Mouse (Mus musculus) stomach, embryonic 15.5 days (tissue): ENCODE data around the gene Zfp276. TPM values are rescaled to one million over a fixed set of nuclear protein-coding genes. Genes with fewer than 3 reads are reported as not detected.
"Not testable (repeated sequence)": the region's sequence is repeated elsewhere in the genome, so short reads cannot be mapped to it uniquely, and the experiment has no call there.

ENCODE experiments used
- ATAC-seq: fragments of 200-750 bp; cut with Nextera tagmentation; 2 replicates; pipeline ENCODE4 v1.8.0; 2017; ENCODE audit warnings: low read depth, moderate number of reproducible peaks, moderate TSS enrichment; ENCODE audit not compliant: insufficient read depth, low FRiP score
- H3K27ac ChIP-seq: fragments of 300-500 bp; sonication (generic); 2 replicates; pipeline ENCODE4 v1.5.1; 2015; ENCODE audit warnings: mild to moderate bottlenecking, inconsistent platforms
- H3K27me3 ChIP-seq: fragments of 300-500 bp; sonication (generic); replicated peaks from 2 replicates; pipeline ENCODE4 v1.6.1; 2015; ENCODE audit warnings: inconsistent platforms
- H3K36me3 ChIP-seq: fragments of 300-500 bp; sonication (generic); 2 replicates; pipeline ENCODE4 v1.6.1; 2015; ENCODE audit warnings: inconsistent platforms
- H3K4me1 ChIP-seq: fragments of 300-500 bp; sonication (generic); 2 replicates; pipeline ENCODE4 v1.6.1; 2015; ENCODE audit warnings: inconsistent platforms
- H3K4me2 ChIP-seq: fragments of 300-500 bp; sonication (generic); 2 replicates; pipeline ENCODE4 v1.6.1; 2015; ENCODE audit warnings: mild to moderate bottlenecking, inconsistent platforms
- H3K4me3 ChIP-seq: fragments of 300-500 bp; sonication (generic); replicated peaks from 2 replicates; pipeline ENCODE4 v1.5.1; 2015; ENCODE audit warnings: inconsistent platforms
- H3K9ac ChIP-seq: fragments of 300-500 bp; sonication (generic); 2 replicates; pipeline ENCODE4 v1.6.1; 2015; ENCODE audit warnings: inconsistent platforms
- H3K9me3 ChIP-seq: fragments of 300-500 bp; sonication (generic); 2 replicates; pipeline ENCODE4 v1.6.1; 2016; ENCODE audit warnings: inconsistent platforms
- WGBS: fragments of 180-500 bp; shearing (Covaris S2); methylation state at CpG from one replicate; pipeline ENCODE4 v1.1.7; 2015; 5-methylcytosine and 5-hydroxymethylcytosine counted together
- polyA plus RNA-seq: library from polyadenylated mRNA; unstranded; fragments of >200 nt; fragmentation: Nextera tagmentation; extraction: Ambion mirVana; gene quantifications from 2 replicates; pipeline ENCODE4 v1.2.1, GENCODE M21; 2015

Gene Zfp276
- polyA plus RNA-seq, 1 experiment from 2014 or later = 21.0 TPM

- Histone ChIP-seq H3K4me1 (peaks cover 8% of the 10 kb centered on the region), H3K9me3 (no peaks in the 10 kb centered on the region), H3K27me3 (no peaks in the 10 kb centered on the region), H3K27ac (no peak overlapping the region), H3K36me3 (peaks cover 38% of the 10 kb centered on the region; the same call in 1 of the 2 replicates), H3K4me3 (no peak overlapping the region), H3K9ac (no peak overlapping the region), H3K4me2 (no peak overlapping the region)
- 90% methylated on average over 8 of the region's 8 CpGs for WGBS
- ATAC-seq = no peak
Measured at GRCm38 (mm10) chr8:123248596-123248995, 5.4 kb upstream of the Zfp276 start.

DNA sequence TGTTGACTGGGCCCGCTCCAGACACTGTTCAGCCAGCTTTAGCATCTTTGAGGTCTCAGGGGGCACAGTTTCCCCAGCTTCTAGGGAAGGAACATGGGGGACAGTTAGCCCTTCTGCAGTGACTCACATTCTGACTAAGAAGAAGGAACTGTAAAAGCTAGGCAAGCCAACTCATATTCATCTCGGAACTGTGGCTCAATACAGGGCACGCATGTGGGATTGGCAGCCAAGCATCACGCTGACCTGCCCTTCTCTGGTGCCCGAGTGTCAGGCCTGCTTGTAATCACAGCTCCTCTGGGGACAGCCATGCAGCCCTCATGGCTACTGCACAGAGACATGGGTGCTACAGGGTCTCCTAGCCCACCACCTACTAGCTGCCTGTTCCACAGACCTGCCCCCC, 3.1 kb upstream of the Zfp276 start:
- no peak overlapping the region for H3K4me3 ChIP-seq
- no peak for ATAC-seq
- H3K27ac ChIP-seq = no peak overlapping the region
- no peaks in the 10 kb centered on the region for H3K9me3 ChIP-seq
- 95% methylated on average over 5 of the region's 5 CpGs for WGBS
- H3K27me3 ChIP-seq = no peaks in the 10 kb centered on the region
- no peak overlapping the region for H3K4me2 ChIP-seq
- peaks cover 19% of the 10 kb centered on the region for H3K4me1 ChIP-seq
- no peak overlapping the region for H3K9ac ChIP-seq
- peaks cover 36% of the 10 kb centered on the region; the same call in 1 of the 2 replicates for H3K36me3 ChIP-seq

- Histone ChIP-seq H3K36me3 (peaks cover 34% of the 10 kb centered on the region; the same call in 1 of the 2 replicates), H3K9ac (0 out of 2 replicates have a peak overlapping the region, but pooled peaks have one; percentile 89)
Measured at GRCm38 (mm10) chr8:123252925-123253324, 1.1 kb upstream of the Zfp276 start.

DNA sequence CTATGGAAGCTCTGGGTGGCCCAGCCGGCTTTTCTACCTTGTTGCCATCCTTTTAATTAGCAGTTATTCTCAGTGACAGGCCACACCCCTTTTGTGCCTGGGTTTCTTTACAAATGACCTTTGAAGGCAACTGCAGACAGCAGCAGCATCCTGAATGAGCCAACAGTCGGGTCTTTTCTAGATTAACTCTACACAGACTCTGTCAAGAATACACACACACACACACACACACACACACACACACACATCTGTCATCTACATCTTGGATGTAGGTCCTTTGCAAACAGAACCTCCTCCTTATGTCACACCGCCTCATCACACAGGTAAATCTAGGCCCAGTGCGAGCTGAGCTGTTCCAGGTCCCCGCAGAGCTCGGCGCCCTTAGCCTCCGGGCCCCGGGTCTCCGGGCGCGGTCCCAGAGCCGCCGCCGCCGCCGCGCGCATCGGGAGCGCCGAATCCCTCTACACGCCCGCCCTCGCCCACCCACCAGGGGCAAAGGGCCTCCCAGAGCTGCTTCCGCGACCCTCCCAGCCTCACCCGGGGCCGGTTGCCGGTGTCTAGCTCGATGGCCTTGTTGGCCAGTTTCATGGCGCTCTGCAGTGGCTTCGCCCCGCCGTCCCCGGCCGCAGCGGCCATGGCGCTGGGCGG, 420 bp upstream of the Zfp276 start:
- peak overlapping the region; percentile 82 for H3K27ac ChIP-seq
- H3K27me3 ChIP-seq = no peaks in the 10 kb centered on the region
- WGBS = under 1% methylated on average over 40 of the region's 40 CpGs
- H3K4me3 ChIP-seq = peak overlapping the region; percentile 90
- H3K9ac ChIP-seq = peak overlapping the region; percentile 89; the same call in 1 of the 2 replicates
- H3K9me3 ChIP-seq = no peaks in the 10 kb centered on the region
- H3K36me3 ChIP-seq = peaks cover 36% of the 10 kb centered on the region
- no peak; the same call in none of the 2 replicates for ATAC-seq
- H3K4me2 ChIP-seq = peak overlapping the region; percentile 85
- peaks cover 23% of the 10 kb centered on the region for H3K4me1 ChIP-seq

More at GRCm38 (mm10) chr8:123252925-123253324, 1.1 kb upstream of the Zfp276 start:
- no peak for ATAC-seq
- H3K27ac ChIP-seq = peak overlapping the region; percentile 21; the same call in 1 of the 2 replicates
- peak overlapping the region; percentile 90 for H3K4me3 ChIP-seq
- H3K27me3 ChIP-seq = no peaks in the 10 kb centered on the region
- H3K4me1 ChIP-seq = peaks cover 23% of the 10 kb centered on the region
- H3K9me3 ChIP-seq = no peaks in the 10 kb centered on the region
- peak overlapping the region; percentile 85 for H3K4me2 ChIP-seq
- 40% methylated on average over 4 of the region's 4 CpGs for WGBS

DNA sequence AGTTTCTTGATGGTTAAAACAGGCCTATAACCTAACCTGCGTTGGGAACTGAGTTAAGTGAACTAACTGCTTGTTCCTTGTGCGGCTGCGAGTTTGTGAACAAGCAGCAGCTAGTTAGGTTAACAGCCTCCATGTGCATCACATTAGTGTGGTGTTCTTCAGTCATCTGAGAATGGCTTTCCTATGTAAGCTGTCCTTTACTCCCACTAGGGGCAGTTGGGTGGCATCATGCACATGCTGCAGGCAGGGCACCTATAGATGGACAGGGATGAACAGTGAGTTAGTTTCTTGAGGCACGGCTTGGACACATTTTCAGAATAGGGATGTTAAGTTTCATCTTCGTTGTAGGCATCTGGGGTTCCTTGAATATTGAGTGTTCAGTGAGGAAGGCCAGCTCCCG, 1.2 kb downstream of the Zfp276 start:
- Histone ChIP-seq H3K36me3 (peaks cover 36% of the 10 kb centered on the region), H3K4me3 (peak overlapping the region; percentile 90), H3K4me2 (peak overlapping the region; percentile 85), H3K9me3 (no peaks in the 10 kb centered on the region), H3K4me1 (peaks cover 23% of the 10 kb centered on the region), H3K27ac (no peak overlapping the region), H3K27me3 (no peaks in the 10 kb centered on the region), H3K9ac (peak overlapping the region; percentile 89; the same call in 1 of the 2 replicates)
- WGBS = 66% methylated on average over 6 of the region's 6 CpGs
- no peak for ATAC-seq

GRCm38 (mm10) chr8:123257114-123257513, 3.1 kb downstream of the Zfp276 start:
- Histone ChIP-seq H3K9ac (no peak overlapping the region), H3K36me3 (peaks cover 36% of the 10 kb centered on the region), H3K4me3 (no peak overlapping the region), H3K27ac (no peak overlapping the region), H3K9me3 (no peaks in the 10 kb centered on the region), H3K4me1 (peaks cover 23% of the 10 kb centered on the region), H3K27me3 (no peaks in the 10 kb centered on the region), H3K4me2 (no peak overlapping the region)
- no peak for ATAC-seq
- WGBS = 80% methylated on average over 3 of the region's 3 CpGs

DNA sequence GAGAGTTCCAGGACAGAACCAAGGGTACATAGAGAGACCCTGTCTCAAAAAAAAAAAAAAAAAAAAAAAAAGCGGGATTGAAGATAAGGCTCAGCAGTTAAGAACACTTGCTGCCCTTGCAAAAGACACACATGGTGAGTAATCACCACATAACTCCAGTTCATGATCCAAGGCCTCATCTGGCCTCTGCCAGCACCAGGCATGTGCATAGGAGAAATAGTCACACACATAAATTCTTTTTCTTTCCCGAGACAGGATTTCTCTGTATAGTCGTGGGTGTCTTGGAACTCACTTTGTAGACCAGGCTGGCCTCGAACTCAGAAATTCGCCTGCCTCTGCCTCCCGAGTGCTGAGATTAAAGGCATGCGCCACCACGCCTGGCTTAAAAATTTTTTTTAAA, 3.6 kb downstream of the Zfp276 start:
- H3K9me3 ChIP-seq, H3K27me3 ChIP-seq, ATAC-seq, H3K4me3 ChIP-seq, H3K4me2 ChIP-seq, H3K27ac ChIP-seq, H3K9ac ChIP-seq: not testable (repeated sequence)
- Histone ChIP-seq H3K36me3 (peaks cover 36% of the 10 kb centered on the region), H3K4me1 (peaks cover 23% of the 10 kb centered on the region)
- 87% methylated on average over 8 of the region's 8 CpGs for WGBS

GRCm38 (mm10) chr8:123267926-123268656, 14.1 kb downstream of the Zfp276 start:
- Histone ChIP-seq H3K27ac (no peak overlapping the region), H3K9me3 (no peaks in the 10 kb centered on the region), H3K4me1 (no peaks in the 10 kb centered on the region), H3K4me2 (no peak overlapping the region), H3K4me3 (no peak overlapping the region), H3K9ac (no peak overlapping the region), H3K27me3 (no peaks in the 10 kb centered on the region), H3K36me3 (peaks cover 51% of the 10 kb centered on the region)
- ATAC-seq = no peak
- WGBS = 66% methylated on average over 14 of the region's 14 CpGs

GRCm38 (mm10) chr8:123271147-123271546, 17.2 kb downstream of the Zfp276 start:
- Histone ChIP-seq H3K9me3 (no peaks in the 10 kb centered on the region), H3K9ac (no peak overlapping the region), H3K4me1 (no peaks in the 10 kb centered on the region), H3K27ac (no peak overlapping the region), H3K4me3 (no peak overlapping the region), H3K4me2 (no peak overlapping the region), H3K36me3 (peaks cover 36% of the 10 kb centered on the region), H3K27me3 (no peaks in the 10 kb centered on the region)
- ATAC-seq = no peak
- 86% methylated on average over 10 of the region's 10 CpGs for WGBS

GRCm38 (mm10) chr8:123271901-123272300, 17.9 kb downstream of the Zfp276 start:
- H3K4me3 ChIP-seq = no peak overlapping the region
- H3K27me3 ChIP-seq = no peaks in the 10 kb centered on the region
- H3K4me2 ChIP-seq = no peak overlapping the region
- H3K9ac ChIP-seq = no peak overlapping the region
- no peak overlapping the region for H3K27ac ChIP-seq
- peaks cover 29% of the 10 kb centered on the region for H3K36me3 ChIP-seq
- WGBS = 54% methylated on average over 4 of the region's 4 CpGs
- peak; percentile 20; the same call in 1 of the 2 replicates for ATAC-seq
- H3K9me3 ChIP-seq = no peaks in the 10 kb centered on the region
- no peaks in the 10 kb centered on the region for H3K4me1 ChIP-seq

DNA sequence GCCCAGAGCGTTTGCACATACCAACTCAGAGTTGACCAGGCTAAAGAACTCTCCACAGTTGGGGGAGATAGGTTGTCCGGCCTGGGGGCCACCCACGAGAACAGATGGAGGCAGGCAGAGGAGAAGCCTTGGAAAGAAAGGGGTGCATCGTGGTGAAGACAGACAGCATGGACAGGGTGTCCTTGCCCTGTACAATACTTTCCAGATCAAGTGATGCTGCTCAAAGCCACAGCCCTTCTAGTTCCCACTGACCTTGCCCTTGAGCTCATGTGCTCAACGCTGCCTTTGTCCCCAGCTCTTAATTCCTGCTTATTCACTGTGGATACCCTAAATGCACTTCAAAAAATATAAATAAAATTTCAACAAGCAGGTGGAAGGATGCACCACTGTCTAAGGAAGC, 20.5 kb downstream of the Zfp276 start:
- Histone ChIP-seq H3K9ac (no peak overlapping the region), H3K4me2 (no peak overlapping the region), H3K27ac (no peak overlapping the region), H3K27me3 (no peaks in the 10 kb centered on the region), H3K9me3 (no peaks in the 10 kb centered on the region), H3K4me3 (no peak overlapping the region), H3K4me1 (no peaks in the 10 kb centered on the region), H3K36me3 (peaks cover 13% of the 10 kb centered on the region; the same call in 1 of the 2 replicates)
- WGBS = 90% methylated on average over 5 of the region's 5 CpGs
- no peak for ATAC-seq

DNA sequence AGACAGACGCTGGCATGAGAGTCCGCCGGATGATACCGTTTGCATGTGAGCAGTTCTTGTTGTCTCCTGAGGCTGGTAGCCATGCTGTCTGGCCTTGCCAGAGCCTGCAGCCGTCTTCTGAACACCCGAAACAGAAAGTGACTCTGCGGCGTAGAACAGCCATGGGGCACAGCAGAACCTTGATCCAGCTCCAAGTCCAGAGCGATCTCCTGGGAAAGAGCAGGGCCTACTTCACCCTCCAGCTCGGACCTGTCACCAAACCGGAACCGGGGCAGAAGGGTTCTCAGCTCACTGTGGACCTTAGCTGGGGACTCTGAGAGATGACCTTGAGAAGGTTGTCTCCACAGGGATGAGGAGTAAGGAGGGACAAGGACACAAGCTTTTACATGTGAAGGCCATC, 21.1 kb downstream of the Zfp276 start:
- no peaks in the 10 kb centered on the region for H3K9me3 ChIP-seq
- WGBS = 92% methylated on average over 12 of the region's 12 CpGs
- H3K27me3 ChIP-seq = no peaks in the 10 kb centered on the region
- H3K4me2 ChIP-seq = no peak overlapping the region
- no peak overlapping the region for H3K9ac ChIP-seq
- peaks cover 7% of the 10 kb centered on the region; the same call in 1 of the 2 replicates for H3K36me3 ChIP-seq
- no peak for ATAC-seq
- H3K4me1 ChIP-seq = no peaks in the 10 kb centered on the region
- H3K27ac ChIP-seq = no peak overlapping the region
- H3K4me3 ChIP-seq = no peak overlapping the region
